Mouse (Mus musculus) kidney, adult 2 months (tissue): ENCODE measurements around the gene Cd5.

Experiments used
- CTCF ChIP-seq: fragments of 200-500 bp; conservative IDR thresholded peaks from 2 replicates; pipeline ENCODE4 v1.5.1; 2011; ENCODE audit warnings: low read depth, mild to moderate bottlenecking, control low read depth, low read length, moderate library complexity, mixed read lengths; ENCODE audit not compliant: insufficient read depth, insufficient read length
- POLR2A ChIP-seq: fragments of 200-500 bp; IDR thresholded peaks from one replicate; pipeline ENCODE4 v1.6.1; 2011; ENCODE audit warnings: low read depth, low read length, control low read depth

GRCm38 (mm10) chr19:10714168-10714567, 24.6 kb downstream of the Cd5 start:
- TF ChIP-seq CTCF (no peak), POLR2A (no peak)
